Mouse (Mus musculus): ENCODE data around the gene Gm10642.
A peak's percentile ranks its signal among the peaks of the same experiment; 100 is the strongest.

DNA sequence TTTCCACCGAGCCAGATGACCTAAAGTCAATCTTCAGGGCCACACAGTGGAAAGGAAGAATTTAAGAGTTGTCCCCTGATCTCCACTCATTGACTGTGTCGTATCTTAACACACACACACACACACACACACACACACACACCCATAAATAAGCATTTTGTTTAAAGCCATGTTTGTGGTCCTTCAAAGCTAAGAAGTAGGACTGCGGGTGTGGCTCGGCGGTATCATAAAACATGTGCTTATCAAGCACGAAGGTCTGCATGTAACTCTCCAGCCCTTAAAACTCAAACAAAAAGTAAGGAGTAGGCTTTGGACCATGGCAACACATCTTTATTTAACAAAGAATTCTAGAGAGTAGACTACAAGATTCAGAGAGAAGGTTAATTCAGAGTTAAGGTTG, 14.3 kb downstream of the Gm10642 start:
- TF ChIP-seq CTCF (IDR thresholded peaks at IDR 0.05; ENCODE audit: low read depth), result no peak
- TF ChIP-seq EP300 (IDR thresholded peaks at IDR 0.05; ENCODE audit: low read depth), result peak; percentile 95

All from liver, postnatal 0 days (tissue).